8 mouse cellular contexts compared by ENCODE assay signal in the genomic region with DNA sequence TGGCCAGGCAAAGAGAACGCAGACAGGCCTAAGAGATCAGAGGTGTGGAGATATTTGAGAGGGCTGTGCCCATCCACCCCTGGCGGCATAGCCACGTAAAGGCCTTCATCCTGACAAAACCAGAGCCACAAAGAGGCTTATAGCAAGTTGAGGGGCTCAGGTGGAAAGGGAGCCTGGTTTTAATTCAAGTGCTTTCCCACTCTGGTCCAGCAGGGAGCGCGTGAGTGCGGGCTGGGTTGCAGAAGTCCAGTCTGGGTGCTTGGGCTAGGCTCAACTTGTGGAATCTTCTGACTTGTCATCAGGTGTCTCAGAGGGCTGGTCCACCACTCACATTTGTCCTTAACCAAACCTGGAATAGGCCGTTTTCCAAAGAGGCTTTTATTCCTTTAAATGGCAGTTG. TPM values are rescaled to one million over a fixed set of nuclear protein-coding genes. Genes with fewer than 3 reads are reported as not detected.
DNase-seq lines count a peak whose midpoint lies in the region; ATAC-seq and TF ChIP-seq lines count a peak whose summit lies in the region.

No protein-coding gene starts in this region.

- peak; percentile 80 to 81 for DNase-seq in B cell, adult 2 months
- peak; percentile 77 to 85 for DNase-seq in cerebellum, adult 18-20 months
- DNase-seq in frontal cortex, postnatal 25 days (ENCODE audit: low spot score in 2 of 2) = peak; percentile 70 to 77
- DNase-seq in kidney, postnatal 14 days = peak; percentile 66
- DNase-seq in lung, postnatal 0 days (ENCODE audit: low spot score) = peak; percentile 56
- peak; percentile 77 for DNase-seq in right cerebral cortex, postnatal 25 days

- no peak for TF ChIP-seq EP300 in ES-Bruce4 (IDR thresholded peaks at IDR 0.05; ENCODE audit: insufficient read depth, low read depth, low read length)
- no peak for TF ChIP-seq EP300 in lung, postnatal 0 days (IDR thresholded peaks at IDR 0.05)

- H3K4me3 ChIP-seq in ES-Bruce4 (ENCODE audit: low read depth, low read length) = no peak overlapping the region
- H3K4me3 ChIP-seq in lung, postnatal 0 days (ENCODE audit: low read depth, low read length) = no peak overlapping the region

- TF ChIP-seq CTCF in ES-Bruce4 (IDR thresholded peaks at IDR 0.05; ENCODE audit: low read depth, low read length) = peak; percentile 68
- TF ChIP-seq CTCF in lung, postnatal 0 days (IDR thresholded peaks at IDR 0.05) = peak; percentile 83

- no peaks in the 10 kb centered on the region for H3K36me3 ChIP-seq in ES-Bruce4 (ENCODE audit: control insufficient read depth, insufficient read depth, low read length, poor library complexity, severe bottlenecking)
- no peaks in the 10 kb centered on the region for H3K36me3 ChIP-seq in lung, postnatal 0 days (ENCODE audit: insufficient read depth, low read length)

- no peak overlapping the region for H3K27ac ChIP-seq in ES-Bruce4 (ENCODE audit: insufficient read depth, low read length)
- no peak overlapping the region for H3K27ac ChIP-seq in lung, postnatal 0 days (ENCODE audit: low read length)

- no peaks in the 10 kb centered on the region for H3K4me1 ChIP-seq in ES-Bruce4 (ENCODE audit: control insufficient read depth, insufficient read depth, low read length)
- 0 out of 2 replicates have a peak, but pooled peaks cover 2% of the 10 kb centered on the region for H3K4me1 ChIP-seq in lung, postnatal 0 days (ENCODE audit: insufficient read depth, low read depth, low read length)

- H3K4me2 ChIP-seq in lung, postnatal 0 days (replicated peaks; ENCODE audit: low read depth, low read length) = no peak overlapping the region

- WGBS in lung, postnatal 0 days = 17% methylated on average over 7 of the region's 7 CpGs

- ATAC-seq in lung, postnatal 0 days = no peak
- no peak for ATAC-seq in inflammation-experienced regulatory T-cells, adult 6 months

- no peak overlapping the region for H3K9ac ChIP-seq in ES-Bruce4 (ENCODE audit: low read depth, poor library complexity, severe bottlenecking)
- H3K9ac ChIP-seq in lung, postnatal 0 days (replicated peaks; ENCODE audit: low read depth) = no peak overlapping the region

- H3K9me3 ChIP-seq in ES-Bruce4 (replicated peaks; ENCODE audit: control insufficient read depth, insufficient read depth, low read length, poor library complexity, severe bottlenecking) = no peaks in the 10 kb centered on the region
- H3K9me3 ChIP-seq in lung, postnatal 0 days (ENCODE audit: low read length) = no peaks in the 10 kb centered on the region

- peaks cover 5% of the 10 kb centered on the region; the same call in 1 of the 2 replicates for H3K27me3 ChIP-seq in ES-Bruce4 (ENCODE audit: control insufficient read depth, insufficient read depth, low read length, poor library complexity, severe bottlenecking)
- H3K27me3 ChIP-seq in lung, postnatal 0 days (replicated peaks; ENCODE audit: insufficient read depth, low read length) = peaks cover 18% of the 10 kb centered on the region; the same call in 1 of the 2 replicates

- TF ChIP-seq POLR2A in ES-Bruce4 (IDR thresholded peaks at IDR 0.05; ENCODE audit: insufficient read depth, low read length) = no peak

RNA-seq across cellular contexts. Expression of gene Rasgef1c, which starts 1.7 kb away (rescaled TPM):
- not detected in 2 replicates for polyA plus RNA-seq in ES-Bruce4 (2011; ENCODE audit: insufficient read depth, insufficient read length, low read depth, missing spikeins)
- polyA plus RNA-seq in lung, postnatal 0 days (2015; fragmentation: Nextera tagmentation; extraction: Ambion mirVana) = not detected in 2 replicates
- under 1 TPM; 0.28 to 0.52 (median 0.45) TPM for polyA plus RNA-seq in inflammation-experienced regulatory T-cells, adult 6 months (2017; shearing (Covaris generic))

RNA-seq across cellular contexts. Expression of gene Mapk9, which starts 56.8 kb away (rescaled TPM):
- polyA plus RNA-seq in ES-Bruce4 (2011; ENCODE audit: insufficient read depth, insufficient read length, low read depth, missing spikeins) = 47.5 and 50.7 TPM in 2 replicates
- 30.2 and 32.3 TPM in 2 replicates for polyA plus RNA-seq in lung, postnatal 0 days (2015; fragmentation: Nextera tagmentation; extraction: Ambion mirVana)
- 10 to 100 TPM; 15.9 to 20.5 (median 17.6) TPM for polyA plus RNA-seq in inflammation-experienced regulatory T-cells, adult 6 months (2017; shearing (Covaris generic))
